Mouse (Mus musculus) embryonic facial prominence, embryonic 11.5 days (tissue): Measurements from ENCODE around the gene Map1b. TPM values are rescaled to one million over a fixed set of nuclear protein-coding genes. Genes with fewer than 3 reads are reported as not detected.

Source experiments
- ATAC-seq: fragments of 200-750 bp; cut with Nextera tagmentation; replicated peaks from 2 replicates; pipeline ENCODE4 v1.8.0; 2017; ENCODE audit warnings: low read depth; ENCODE audit not compliant: insufficient number of reproducible peaks, low FRiP score, low TSS enrichment
- DNase-seq: peaks from one replicate; pipeline ENCODE4 v3.0.0-alpha.2; 2015; ENCODE audit warnings: low spot score
- H3K27ac ChIP-seq: fragments of 300-500 bp; sonication (generic); replicated peaks from 2 replicates; pipeline ENCODE4 v1.5.1; 2014; ENCODE audit warnings: mild to moderate bottlenecking, low read depth, low read length, control low read depth
- H3K27me3 ChIP-seq: fragments of 300-500 bp; sonication (generic); 2 replicates; pipeline ENCODE4 v1.6.1; 2014; ENCODE audit warnings: mild to moderate bottlenecking, low read length, moderate library complexity, mixed read lengths; ENCODE audit not compliant: control insufficient read depth, insufficient read depth
- H3K36me3 ChIP-seq: fragments of 300-500 bp; sonication (generic); replicated peaks from 2 replicates; pipeline ENCODE4 v1.6.1; 2014; ENCODE audit warnings: low read depth, mild to moderate bottlenecking, low read length, moderate library complexity, mixed read lengths; ENCODE audit not compliant: control insufficient read depth, insufficient read depth
- H3K4me1 ChIP-seq: fragments of 300-500 bp; sonication (generic); 2 replicates; pipeline ENCODE4 v1.6.1; 2014; ENCODE audit warnings: low read length, mixed read lengths; ENCODE audit not compliant: control insufficient read depth, insufficient read depth
- H3K4me2 ChIP-seq: fragments of 300-500 bp; sonication (generic); 2 replicates; pipeline ENCODE4 v1.6.1; 2014; ENCODE audit warnings: low read depth, mild to moderate bottlenecking, control low read depth, low read length, moderate library complexity
- H3K4me3 ChIP-seq: fragments of 300-500 bp; sonication (generic); 2 replicates; pipeline ENCODE4 v1.5.1; 2014; ENCODE audit warnings: low read depth, low read length, control low read depth
- H3K9ac ChIP-seq: fragments of 300-500 bp; sonication (generic); replicated peaks from 2 replicates; pipeline ENCODE4 v1.6.1; 2014; ENCODE audit warnings: mild to moderate bottlenecking, control low read depth, low read length
- H3K9me3 ChIP-seq: fragments of 300-500 bp; sonication (generic); replicated peaks from 2 replicates; pipeline ENCODE4 v1.6.1; 2016; ENCODE audit warnings: mild to moderate bottlenecking, low read length, inconsistent platforms, mixed read lengths; ENCODE audit not compliant: control insufficient read depth
- WGBS: fragments of 180-500 bp; shearing (Covaris S2); extraction: QIAGEN DNeasy Blood & Tissue Kit; methylation state at CpG from one replicate; pipeline ENCODE4 v1.1.7; 2014; 5-methylcytosine and 5-hydroxymethylcytosine counted together
- polyA plus RNA-seq: library from polyadenylated mRNA; unstranded; fragments of >200 nt; fragmentation: Nextera tagmentation; extraction: Ambion mirVana; gene quantifications from 2 replicates; pipeline ENCODE4 v1.2.1, GENCODE M21; 2014

Map1b gene
- polyA plus RNA-seq, 1 experiment from 2014 or later: 257 TPM

GRCm38 (mm10) chr13:99442434-99443249 lies 73.7 kb downstream of the Map1b start:
- H3K9me3 ChIP-seq: no peaks in the 10 kb centered on the region
- H3K27ac ChIP-seq: peak overlapping the region; percentile 30; the same call in 1 of the 2 replicates
- 61% methylated on average over 12 of the region's 12 CpGs for WGBS
- ATAC-seq (no peak), DNase-seq (no peak)
- H3K9ac ChIP-seq: no peak overlapping the region
- peaks cover 7% of the 10 kb centered on the region; the same call in 1 of the 2 replicates for H3K4me1 ChIP-seq
- no peaks in the 10 kb centered on the region for H3K36me3 ChIP-seq
- H3K4me2 ChIP-seq: 0 out of 2 replicates have a peak overlapping the region, but pooled peaks have one; percentile 13
- no peak overlapping the region for H3K4me3 ChIP-seq
- H3K27me3 ChIP-seq: no peaks in the 10 kb centered on the region

DNA sequence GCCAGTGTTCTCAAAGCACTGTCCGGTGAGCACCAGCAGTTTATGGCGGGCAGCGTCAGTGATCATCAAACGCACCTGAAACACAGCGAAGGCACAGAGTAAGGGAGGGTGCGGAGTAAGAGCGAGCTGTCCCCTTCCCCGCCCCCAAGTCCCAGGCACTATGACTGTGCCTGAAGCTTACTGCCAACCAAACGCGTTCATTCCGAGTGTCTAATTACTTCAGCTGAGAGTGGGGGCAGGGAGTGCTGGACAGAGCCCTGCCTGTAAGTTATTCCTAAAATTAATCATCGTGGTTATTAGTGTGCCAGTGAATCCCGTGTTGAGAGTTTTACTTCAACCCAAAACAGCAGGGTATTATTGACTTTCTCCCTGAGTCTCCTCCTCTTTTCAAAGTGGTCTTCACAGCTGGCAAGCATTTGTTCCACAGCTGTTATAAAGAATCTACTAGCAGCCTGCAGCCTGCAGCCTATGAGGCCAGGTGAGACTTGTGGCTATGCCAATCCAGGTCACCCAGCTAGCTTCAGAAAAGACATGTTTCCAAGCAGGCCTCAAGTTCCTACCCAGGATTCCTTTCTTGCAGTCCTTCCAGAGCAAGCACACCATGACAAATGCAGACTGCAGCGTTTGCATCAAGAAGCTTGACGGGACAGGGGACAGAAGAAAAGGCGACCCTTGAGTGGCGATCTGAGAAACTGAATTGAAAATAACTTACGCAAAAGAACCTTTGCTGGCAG lies 74.5 kb downstream of the Map1b start:
- Histone ChIP-seq H3K4me2 (no peak overlapping the region), H3K27ac (peak overlapping the region; percentile 30; the same call in 1 of the 2 replicates), H3K9me3 (no peaks in the 10 kb centered on the region), H3K36me3 (no peaks in the 10 kb centered on the region), H3K27me3 (no peaks in the 10 kb centered on the region), H3K4me1 (peaks cover 7% of the 10 kb centered on the region; the same call in 1 of the 2 replicates), H3K9ac (no peak overlapping the region), H3K4me3 (no peak overlapping the region)
- WGBS: 43% methylated on average over 18 of the region's 18 CpGs
- DNase-seq (peak; percentile 73), ATAC-seq (no peak)

DNA sequence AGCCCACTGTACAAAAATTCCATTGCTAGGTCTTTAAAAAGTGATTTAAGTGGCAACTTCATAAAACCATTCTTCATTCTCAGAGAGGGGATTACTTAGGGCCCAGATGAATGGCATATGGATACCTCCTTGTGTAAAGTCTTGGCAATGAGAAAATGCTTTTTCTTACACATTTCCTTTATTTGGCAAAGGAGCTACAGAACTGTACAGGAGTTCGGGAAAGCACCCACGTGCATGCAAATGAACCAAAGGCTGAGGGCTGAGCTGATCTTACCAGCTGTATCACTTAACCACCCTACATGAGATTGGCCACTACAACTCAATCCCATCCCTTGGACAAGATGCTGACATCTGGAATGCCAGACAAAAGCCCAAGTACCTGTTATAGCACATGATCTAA lies 76.1 kb downstream of the Map1b start:
- Histone ChIP-seq H3K36me3 (no peaks in the 10 kb centered on the region), H3K4me2 (no peak overlapping the region), H3K9ac (no peak overlapping the region), H3K4me3 (no peak overlapping the region), H3K27me3 (no peaks in the 10 kb centered on the region), H3K27ac (no peak overlapping the region), H3K4me1 (peaks cover 7% of the 10 kb centered on the region; the same call in 1 of the 2 replicates), H3K9me3 (no peaks in the 10 kb centered on the region)
- ATAC-seq (no peak), DNase-seq (no peak)
- WGBS: 94% methylated on average over 2 of the region's 2 CpGs

- no peak overlapping the region for H3K9ac ChIP-seq
- no peak overlapping the region for H3K4me2 ChIP-seq
- H3K27me3 ChIP-seq: no peaks in the 10 kb centered on the region
- no peaks in the 10 kb centered on the region; the same call in 1 of the 2 replicates for H3K36me3 ChIP-seq
- DNase-seq: no peak
- 92% methylated on average over 5 of the region's 5 CpGs for WGBS
- no peaks in the 10 kb centered on the region for H3K9me3 ChIP-seq
- no peak overlapping the region for H3K27ac ChIP-seq
- H3K4me1 ChIP-seq: peaks cover 7% of the 10 kb centered on the region; the same call in 1 of the 2 replicates
- no peak overlapping the region for H3K4me3 ChIP-seq
- ATAC-seq: no peak
Observed at GRCm38 (mm10) chr13:99439357-99439756, 77.0 kb downstream of the Map1b start.

DNA sequence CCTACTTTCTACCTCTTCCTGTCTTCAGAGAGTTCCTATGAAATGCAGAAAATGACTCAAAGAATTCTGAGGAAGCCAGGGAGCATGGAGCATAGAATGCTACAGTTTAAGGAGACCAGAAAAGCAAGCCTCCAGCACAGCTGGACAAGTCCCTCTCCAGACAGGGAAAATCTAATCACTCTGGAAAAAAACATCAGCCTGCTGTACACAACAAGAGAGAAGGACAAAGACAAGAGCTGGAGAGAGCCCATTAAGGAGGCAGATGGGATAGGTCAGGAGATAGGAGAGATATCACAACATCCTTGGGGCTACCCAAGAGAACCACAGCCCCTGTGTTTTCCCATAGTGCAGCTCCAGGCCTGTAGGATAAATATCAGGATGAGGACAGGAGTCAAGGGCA lies 79.3 kb downstream of the Map1b start:
- Histone ChIP-seq H3K4me3 (no peak overlapping the region), H3K27ac (no peak overlapping the region), H3K4me1 (peaks cover 5% of the 10 kb centered on the region; the same call in 1 of the 2 replicates), H3K4me2 (no peak overlapping the region), H3K9ac (no peak overlapping the region), H3K36me3 (no peaks in the 10 kb centered on the region; the same call in 1 of the 2 replicates), H3K9me3 (no peaks in the 10 kb centered on the region), H3K27me3 (no peaks in the 10 kb centered on the region)
- ATAC-seq: no peak
- no peak for DNase-seq

- H3K27me3 ChIP-seq: no peaks in the 10 kb centered on the region
- no peak overlapping the region for H3K4me3 ChIP-seq
- H3K4me2 ChIP-seq: no peak overlapping the region
- no peaks in the 10 kb centered on the region; the same call in 1 of the 2 replicates for H3K36me3 ChIP-seq
- H3K9me3 ChIP-seq: no peaks in the 10 kb centered on the region
- no peak overlapping the region for H3K27ac ChIP-seq
- 93% methylated on average over 9 of the region's 9 CpGs for WGBS
- H3K9ac ChIP-seq: no peak overlapping the region
- ATAC-seq (no peak), DNase-seq (no peak)
- no peaks in the 10 kb centered on the region for H3K4me1 ChIP-seq
Observed at GRCm38 (mm10) chr13:99434494-99434893, 81.8 kb downstream of the Map1b start.

GRCm38 (mm10) chr13:99433068-99434008 lies 83.0 kb downstream of the Map1b start:
- H3K36me3 ChIP-seq: no peaks in the 10 kb centered on the region; the same call in 1 of the 2 replicates
- no peak overlapping the region for H3K27ac ChIP-seq
- no peak overlapping the region for H3K4me2 ChIP-seq
- H3K27me3 ChIP-seq: no peaks in the 10 kb centered on the region
- 95% methylated on average over 29 of the region's 29 CpGs for WGBS
- no peaks in the 10 kb centered on the region for H3K9me3 ChIP-seq
- H3K4me3 ChIP-seq: no peak overlapping the region
- no peak for DNase-seq
- no peaks in the 10 kb centered on the region for H3K4me1 ChIP-seq
- no peak for ATAC-seq
- H3K9ac ChIP-seq: no peak overlapping the region
